Mouse (Mus musculus) heart, adult 2 months (tissue): Measurements from ENCODE around the gene Glrx2. TPM values are rescaled to one million over a fixed set of nuclear protein-coding genes. Genes with fewer than 3 reads are reported as not detected.

Experiments used
- DNase-seq, 2 experiments: peaks; one replicate each; pipeline ENCODE4 v3.0.0; 2021
- H3K27ac ChIP-seq: fragments of 200-600 bp; 2 replicates; pipeline ENCODE4 v1.8.1; 2022
- H3K27me3 ChIP-seq: fragments of 200-500 bp; 2 replicates; pipeline ENCODE4 v1.6.1; 2012; ENCODE audit warnings: mild to moderate bottlenecking, low read length, inconsistent platforms, mixed read lengths; ENCODE audit not compliant: control insufficient read depth, insufficient read depth
- H3K36me3 ChIP-seq: fragments of 200-500 bp; 2 replicates; pipeline ENCODE4 v1.6.1; 2012; ENCODE audit warnings: low read length, inconsistent platforms; ENCODE audit not compliant: control insufficient read depth, insufficient read depth
- H3K4me1 ChIP-seq: fragments of 200-500 bp; 2 replicates; pipeline ENCODE4 v1.6.1; 2011; ENCODE audit warnings: low read length; ENCODE audit not compliant: control insufficient read depth, insufficient read depth
- H3K4me3 ChIP-seq: fragments of 200-600 bp; 2 replicates; pipeline ENCODE4 v1.8.1; 2022
- H3K79me2 ChIP-seq: fragments of 200-500 bp; replicated peaks from 2 replicates; pipeline ENCODE4 v1.6.1; 2012; ENCODE audit warnings: mild to moderate bottlenecking, inconsistent platforms, low read length, moderate library complexity, mixed read lengths; ENCODE audit not compliant: control insufficient read depth, insufficient read depth
- H3K9ac ChIP-seq: fragments of 200-500 bp; 2 replicates; pipeline ENCODE4 v1.6.1; 2012; ENCODE audit warnings: low read depth, mild to moderate bottlenecking, control low read depth, inconsistent platforms, low read length, mixed read lengths
- CTCF ChIP-seq: fragments of 200-600 bp; IDR thresholded peaks from 2 replicates; pipeline ENCODE4 v1.8.1; 2022; ENCODE audit warnings: antibody characterized with exemption, mild to moderate bottlenecking, moderate library complexity
- EP300 ChIP-seq: fragments of 200-500 bp; IDR thresholded peaks from 2 replicates; pipeline ENCODE4 v1.6.1; 2011; ENCODE audit warnings: low read depth, low read length, control low read depth; ENCODE audit not compliant: insufficient read depth
- POLR2A ChIP-seq: fragments of 200-500 bp; IDR thresholded peaks from 2 replicates; pipeline ENCODE4 v1.6.1; 2011; ENCODE audit warnings: mild to moderate bottlenecking, low read depth, low read length, control low read depth; ENCODE audit not compliant: insufficient read depth
- WGBS: fragments of 180-500 bp; shearing (Covaris S2); methylation state at CpG from one replicate; pipeline ENCODE4 v1.1.7; 2018; 5-methylcytosine and 5-hydroxymethylcytosine counted together
- intact Hi-C: fragments of 180-260 bp; cut with DNase I; formaldehyde crosslinking; loops from one replicate; pipeline ENCODE4 v1.15.1; 2025
- polyA plus RNA-seq: library from polyadenylated mRNA; depleted of rRNA; stranded (reverse); fragments of >200 nt; gene quantifications from 2 replicates; pipeline ENCODE4 v1.2.3, GENCODE M21; 2012
- total RNA-seq, 2 experiments: library from RNA; stranded (reverse); gene quantifications; 2 replicates each; pipeline ENCODE4 v1.2.3; 2021

Glrx2 gene
- total and polyA plus RNA-seq, 3 experiments, result 18.2 to 77.1 (median 68.6) TPM

GRCm38 (mm10) chr1:143727701-143728445 lies 11.7 kb downstream of the Glrx2 start:
- H3K27me3 ChIP-seq, result no peaks in the 10 kb centered on the region
- H3K27ac ChIP-seq, result no peak overlapping the region

GRCm38 (mm10) chr1:143730899-143731298 lies 14.8 kb downstream of the Glrx2 start:
- WGBS, result 67% methylated on average over 2 of the region's 2 CpGs
- Histone ChIP-seq H3K36me3 (no peaks in the 10 kb centered on the region), H3K27ac (no peak overlapping the region), H3K79me2 (no peaks in the 10 kb centered on the region), H3K4me3 (no peak overlapping the region), H3K4me1 (no peaks in the 10 kb centered on the region), H3K27me3 (no peaks in the 10 kb centered on the region), H3K9ac (no peak overlapping the region)
- no peak for TF ChIP-seq POLR2A
- peak; percentile 50 for TF ChIP-seq CTCF
- no peak for TF ChIP-seq EP300
- no peak for DNase-seq
- intact Hi-C loops, result no loop called here

More at GRCm38 (mm10) chr1:143727701-143728445, 11.7 kb downstream of the Glrx2 start:
- Histone ChIP-seq H3K79me2 (no peaks in the 10 kb centered on the region), H3K9ac (no peak overlapping the region), H3K36me3 (no peaks in the 10 kb centered on the region), H3K4me1 (no peaks in the 10 kb centered on the region), H3K4me3 (no peak overlapping the region)
- intact Hi-C loops, result no loop called here
- no peak for TF ChIP-seq POLR2A
- no peak for TF ChIP-seq EP300
- TF ChIP-seq CTCF, result no peak
- 49% methylated on average over 9 of the region's 9 CpGs for WGBS
- DNase-seq, result no peak

- H3K27ac ChIP-seq, result no peak overlapping the region
- TF ChIP-seq CTCF, result no peak
- no peak for TF ChIP-seq POLR2A
- no peak for TF ChIP-seq EP300
- no peak for DNase-seq
- no peaks in the 10 kb centered on the region for H3K27me3 ChIP-seq
- no peak overlapping the region for H3K9ac ChIP-seq
- H3K36me3 ChIP-seq, result no peaks in the 10 kb centered on the region
- WGBS, result 68% methylated on average over 4 of the region's 4 CpGs
- no peaks in the 10 kb centered on the region for H3K79me2 ChIP-seq
- intact Hi-C loops, result no loop called here
- no peaks in the 10 kb centered on the region for H3K4me1 ChIP-seq
- H3K4me3 ChIP-seq, result no peak overlapping the region
These were observed 15.6 kb downstream of the Glrx2 start for GRCm38 (mm10) chr1:143731691-143732090.

GRCm38 (mm10) chr1:143733914-143734410 lies 17.8 kb downstream of the Glrx2 start:
- no peak for TF ChIP-seq CTCF
- TF ChIP-seq EP300, result no peak
- no peak for TF ChIP-seq POLR2A

GRCm38 (mm10) chr1:143738811-143739210 lies 22.7 kb downstream of the Glrx2 start:
- DNase-seq, result no peak

More at GRCm38 (mm10) chr1:143733914-143734410, 17.8 kb downstream of the Glrx2 start:
- Histone ChIP-seq H3K79me2 (no peaks in the 10 kb centered on the region), H3K27me3 (no peaks in the 10 kb centered on the region), H3K27ac (no peak overlapping the region), H3K4me1 (peaks cover 2% of the 10 kb centered on the region; the same call in 1 of the 2 replicates), H3K9ac (no peak overlapping the region), H3K36me3 (no peaks in the 10 kb centered on the region), H3K4me3 (no peak overlapping the region)
- intact Hi-C loops, result no loop called here
- DNase-seq, result no peak
- 78% methylated on average over 5 of the region's 5 CpGs for WGBS

More at GRCm38 (mm10) chr1:143738811-143739210, 22.7 kb downstream of the Glrx2 start:
- peak overlapping the region; percentile 57 for H3K27ac ChIP-seq
- intact Hi-C loops, result loop anchor here (1.0 kb wide), 1 partner anchor 37 kb away; the partner anchor contains the start of gene Cdc73
- H3K4me3 ChIP-seq, result peak overlapping the region; percentile 68
- no peak for TF ChIP-seq POLR2A
- TF ChIP-seq CTCF, result no peak
- no peak for TF ChIP-seq EP300
- no peaks in the 10 kb centered on the region for H3K27me3 ChIP-seq
- no peaks in the 10 kb centered on the region; the same call in 1 of the 2 replicates for H3K79me2 ChIP-seq
- H3K36me3 ChIP-seq, result no peaks in the 10 kb centered on the region; the same call in 1 of the 2 replicates
- WGBS, result 19% methylated on average over 11 of the region's 11 CpGs
- peak overlapping the region; percentile 97 for H3K9ac ChIP-seq
- peaks cover 2% of the 10 kb centered on the region for H3K4me1 ChIP-seq
